Comparison of ENCODE assay signal across 11 mouse cellular contexts in genomic region chr9:116676445-116676844, GRCm38 (mm10).
DNase-seq lines count a peak whose midpoint lies in the region; ATAC-seq and TF ChIP-seq lines count a peak whose summit lies in the region.
"Had no signal": no experiment of that assay in that cellular context is flagged by ENCODE, and none has a peak within 500 bp of the region (broad histone marks: within the 10 kb centered on the region; RNA-seq: fewer than 3 reads in every experiment).

No protein-coding gene starts in this region.

- no peaks in the 10 kb centered on the region for H3K9me3 ChIP-seq in forebrain, postnatal 0 days (ENCODE audit: low read length)
- no peaks in the 10 kb centered on the region for H3K9me3 ChIP-seq in forebrain, embryonic 10.5 days
- no peaks in the 10 kb centered on the region for H3K9me3 ChIP-seq in limb, embryonic 12.5 days
- H3K9me3 ChIP-seq in limb, embryonic 10.5 days (replicated peaks) = no peaks in the 10 kb centered on the region
- H3K9me3 ChIP-seq in stomach, embryonic 14.5 days (ENCODE audit: control insufficient read depth, low read depth, low read length) = no peaks in the 10 kb centered on the region

- no peaks in the 10 kb centered on the region for H3K4me1 ChIP-seq in forebrain, postnatal 0 days (ENCODE audit: insufficient read depth)
- H3K4me1 ChIP-seq in forebrain, embryonic 10.5 days = no peaks in the 10 kb centered on the region
- peaks cover 16% of the 10 kb centered on the region for H3K4me1 ChIP-seq in limb, embryonic 12.5 days (replicated peaks)
- peaks cover 5% of the 10 kb centered on the region for H3K4me1 ChIP-seq in limb, embryonic 10.5 days
- peaks cover 4% of the 10 kb centered on the region; the same call in 1 of the 2 replicates for H3K4me1 ChIP-seq in stomach, embryonic 14.5 days (ENCODE audit: control insufficient read depth, insufficient read depth, low read length)

- ATAC-seq in forebrain, postnatal 0 days = no peak
- no peak for ATAC-seq in limb, embryonic 12.5 days (ENCODE audit: insufficient number of reproducible peaks, insufficient read depth, low FRiP score, low TSS enrichment, low read depth)
- ATAC-seq in stomach, embryonic 14.5 days (ENCODE audit: insufficient number of reproducible peaks, insufficient read depth, low FRiP score, low read depth) = peak; percentile 37; the same call in 1 of the 2 replicates
- no peak for ATAC-seq in erythroid progenitor cell, adult 5-6 weeks (replicated peaks; ENCODE audit: low FRiP score, poor library complexity, severe bottlenecking)

- peak; percentile 1 for DNase-seq in forebrain, postnatal 0 days
- DNase-seq in forebrain, embryonic 10.5 days (ENCODE audit: extremely low spot score, low spot score) = no peak
- DNase-seq in limb, embryonic 10.5 days (ENCODE audit: low spot score) = no peak
- DNase-seq in layer of hippocampus, adult 8-10 months (ENCODE audit: low spot score in 2 of 2) = peak; percentile 21 to 25
- DNase-seq in right cerebral cortex, adult 18-20 months = no peak
- DNase-seq: cerebellum, postnatal 25 days; thymus, postnatal 14 days had no signal

- no peaks in the 10 kb centered on the region for H3K36me3 ChIP-seq in forebrain, postnatal 0 days (ENCODE audit: insufficient read depth)
- H3K36me3 ChIP-seq in forebrain, embryonic 10.5 days (replicated peaks) = no peaks in the 10 kb centered on the region
- H3K36me3 ChIP-seq in limb, embryonic 12.5 days = no peaks in the 10 kb centered on the region; the same call in 1 of the 2 replicates
- H3K36me3 ChIP-seq in limb, embryonic 10.5 days = no peaks in the 10 kb centered on the region
- H3K36me3 ChIP-seq in stomach, embryonic 14.5 days (ENCODE audit: control insufficient read depth, insufficient read depth, low read length) = no peaks in the 10 kb centered on the region

- WGBS in forebrain, postnatal 0 days = 55% methylated on average over 2 of the region's 2 CpGs
- WGBS in forebrain, embryonic 10.5 days = 89% methylated on average over 2 of the region's 2 CpGs
- WGBS in limb, embryonic 12.5 days = 70% methylated on average over 2 of the region's 2 CpGs
- 80% methylated on average over 2 of the region's 2 CpGs for WGBS in limb, embryonic 10.5 days
- WGBS in stomach, embryonic 14.5 days = 53% methylated on average over 2 of the region's 2 CpGs

- no peak overlapping the region for H3K4me2 ChIP-seq in forebrain, postnatal 0 days (ENCODE audit: low read depth)
- H3K4me2 ChIP-seq in limb, embryonic 12.5 days = no peak overlapping the region
- no peak overlapping the region for H3K4me2 ChIP-seq in stomach, embryonic 14.5 days (replicated peaks; ENCODE audit: low read depth, low read length)

- no peak overlapping the region for H3K9ac ChIP-seq in forebrain, postnatal 0 days
- H3K9ac ChIP-seq in limb, embryonic 12.5 days (replicated peaks) = no peak overlapping the region
- no peak overlapping the region for H3K9ac ChIP-seq in stomach, embryonic 14.5 days (replicated peaks; ENCODE audit: low read depth, low read length)
- H3K9ac ChIP-seq: liver, embryonic 14.5 days had no signal

- no peaks in the 10 kb centered on the region for H3K27me3 ChIP-seq in forebrain, postnatal 0 days (ENCODE audit: insufficient read depth, low read length)
- H3K27me3 ChIP-seq in forebrain, embryonic 10.5 days (ENCODE audit: poor library complexity, severe bottlenecking) = no peaks in the 10 kb centered on the region
- no peaks in the 10 kb centered on the region for H3K27me3 ChIP-seq in limb, embryonic 12.5 days
- no peaks in the 10 kb centered on the region for H3K27me3 ChIP-seq in limb, embryonic 10.5 days (ENCODE audit: low read depth, poor library complexity, severe bottlenecking)
- no peaks in the 10 kb centered on the region for H3K27me3 ChIP-seq in stomach, embryonic 14.5 days (ENCODE audit: control insufficient read depth, insufficient read depth, low read length)

- H3K4me3 ChIP-seq in forebrain, postnatal 0 days (ENCODE audit: low read depth, low read length) = no peak overlapping the region
- no peak overlapping the region for H3K4me3 ChIP-seq in forebrain, embryonic 10.5 days
- H3K4me3 ChIP-seq in limb, embryonic 12.5 days (replicated peaks) = no peak overlapping the region
- H3K4me3 ChIP-seq in limb, embryonic 10.5 days = no peak overlapping the region
- no peak overlapping the region for H3K4me3 ChIP-seq in stomach, embryonic 14.5 days (ENCODE audit: low read depth, low read length)

- TF ChIP-seq CTCF in forebrain, postnatal 0 days (IDR thresholded peaks at IDR 0.05; ENCODE audit: low read depth) = no peak

- no peak overlapping the region for H3K27ac ChIP-seq in forebrain, postnatal 0 days (ENCODE audit: low read depth, low read length)
- no peak overlapping the region for H3K27ac ChIP-seq in forebrain, embryonic 10.5 days
- H3K27ac ChIP-seq in limb, embryonic 12.5 days = peak overlapping the region; percentile 67; the same call in 1 of the 2 replicates
- no peak overlapping the region for H3K27ac ChIP-seq in limb, embryonic 10.5 days
- peak overlapping the region; percentile 80; the same call in 1 of the 2 replicates for H3K27ac ChIP-seq in stomach, embryonic 14.5 days (ENCODE audit: low read length)
- H3K27ac ChIP-seq: liver, embryonic 14.5 days had no signal

Comparison
In these comparisons a context has a peak if more than half of its experiments do, and no peak if none do; other contexts are left out.
1. DNase-seq: peak in forebrain, postnatal 0 days (single experiment) and layer of hippocampus, adult 8-10 months (2 of 2); none in forebrain, embryonic 10.5 days (single experiment), limb, embryonic 10.5 days (single experiment) and right cerebral cortex, adult 18-20 months (single experiment).
2. H3K27ac ChIP-seq: peak in limb, embryonic 12.5 days (single experiment) and stomach, embryonic 14.5 days (single experiment); none in forebrain, postnatal 0 days (single experiment), forebrain, embryonic 10.5 days (single experiment) and limb, embryonic 10.5 days (single experiment).